Mouse (Mus musculus): ENCODE measurements around the gene Tbc1d5.

Tbc1d5 gene

GRCm38 (mm10) chr17:51104294-51104693 lies 74.9 kb downstream of the Tbc1d5 start:
- no peak for DNase-seq (ENCODE audit: low spot score in 2 of 2)

- DNase-seq (ENCODE audit: low spot score in 2 of 2), result no peak
These were observed 135.3 kb downstream of the Tbc1d5 start for GRCm38 (mm10) chr17:51043869-51044268.

DNA sequence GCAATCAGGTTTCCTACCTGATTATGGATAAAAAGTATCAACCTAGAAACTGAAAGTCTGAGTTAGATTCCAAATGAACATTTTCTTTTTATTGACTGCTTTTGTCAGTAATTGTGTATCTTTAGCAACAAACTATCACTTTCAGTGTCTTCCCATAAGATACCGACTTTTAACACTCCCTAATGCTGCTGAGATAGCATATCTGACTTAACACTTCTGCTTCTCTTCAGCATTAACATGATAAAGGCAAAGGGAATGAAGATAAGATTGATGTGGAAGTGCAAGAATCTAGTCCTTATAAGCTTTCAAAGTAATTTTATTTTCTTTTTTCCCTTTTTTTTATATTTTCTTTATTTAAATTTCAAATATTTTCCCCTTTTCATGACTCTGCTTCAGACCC lies 138.3 kb downstream of the Tbc1d5 start:
- no peak for DNase-seq (ENCODE audit: low spot score in 2 of 2)

- DNase-seq (ENCODE audit: low spot score in 2 of 2), result no peak
These were observed 155.9 kb downstream of the Tbc1d5 start for GRCm38 (mm10) chr17:51023227-51023626.

DNA sequence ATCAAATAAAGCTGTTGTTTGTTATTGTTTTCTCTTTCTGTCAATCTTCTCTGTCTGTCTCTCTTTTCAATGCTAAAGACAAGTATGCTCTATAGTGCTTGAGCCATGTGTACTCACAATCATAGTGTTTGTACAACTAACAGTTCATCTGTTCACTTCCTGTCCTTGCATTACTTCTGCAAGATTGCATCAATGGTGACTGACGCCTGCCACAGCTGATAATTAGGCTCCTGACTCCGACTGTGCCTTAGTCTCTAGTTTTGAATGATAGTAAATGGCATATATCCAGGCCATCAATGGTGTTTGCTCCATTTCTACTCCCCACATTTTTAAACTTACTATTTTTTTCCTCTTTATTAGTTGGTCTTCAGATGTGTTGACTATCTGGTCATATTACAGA lies 162.8 kb downstream of the Tbc1d5 start:
- DNase-seq (ENCODE audit: low spot score in 2 of 2), result no peak

- DNase-seq (ENCODE audit: low spot score in 2 of 2), result no peak
These were observed 165.2 kb downstream of the Tbc1d5 start for GRCm38 (mm10) chr17:51013908-51014307.

GRCm38 (mm10) chr17:51003179-51003578 lies 176.0 kb downstream of the Tbc1d5 start:
- DNase-seq (ENCODE audit: low spot score in 2 of 2), result no peak

GRCm38 (mm10) chr17:50998216-50998615 lies 180.9 kb downstream of the Tbc1d5 start:
- no peak for DNase-seq (ENCODE audit: low spot score in 2 of 2)

DNA sequence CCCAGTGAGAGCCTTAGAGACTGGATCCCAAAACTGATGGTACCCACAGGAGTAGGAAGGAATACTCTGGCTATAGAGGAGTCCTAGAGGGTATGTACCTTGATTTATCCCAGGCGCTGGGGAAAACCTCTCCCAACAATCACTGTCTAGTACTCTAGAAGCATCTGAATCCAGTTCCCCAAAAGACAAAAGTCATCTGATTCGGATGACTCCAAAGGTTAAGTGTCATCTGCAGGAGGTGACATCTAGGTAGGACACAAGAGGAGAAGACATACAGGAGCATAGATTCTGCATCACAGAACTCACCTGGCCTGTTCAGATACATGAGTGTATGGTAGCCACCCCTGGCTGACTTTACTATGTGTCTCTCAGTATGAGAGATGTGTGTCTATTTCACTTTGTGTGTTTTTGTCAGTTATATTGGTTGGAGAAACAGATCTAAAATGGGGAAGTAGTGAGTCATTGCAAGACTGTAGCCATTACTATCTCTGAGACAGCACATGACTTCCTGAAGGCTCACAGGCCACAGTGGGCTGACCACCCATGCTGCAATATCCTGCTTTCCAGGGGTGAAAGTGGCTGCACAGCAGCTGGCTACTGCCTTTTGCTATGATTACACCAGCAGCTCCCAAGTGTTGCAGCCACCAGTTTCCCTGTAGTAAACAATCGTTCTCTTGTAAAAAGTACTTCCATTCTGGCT lies 185.7 kb downstream of the Tbc1d5 start:
- no peak for DNase-seq (ENCODE audit: low spot score in 2 of 2)

DNA sequence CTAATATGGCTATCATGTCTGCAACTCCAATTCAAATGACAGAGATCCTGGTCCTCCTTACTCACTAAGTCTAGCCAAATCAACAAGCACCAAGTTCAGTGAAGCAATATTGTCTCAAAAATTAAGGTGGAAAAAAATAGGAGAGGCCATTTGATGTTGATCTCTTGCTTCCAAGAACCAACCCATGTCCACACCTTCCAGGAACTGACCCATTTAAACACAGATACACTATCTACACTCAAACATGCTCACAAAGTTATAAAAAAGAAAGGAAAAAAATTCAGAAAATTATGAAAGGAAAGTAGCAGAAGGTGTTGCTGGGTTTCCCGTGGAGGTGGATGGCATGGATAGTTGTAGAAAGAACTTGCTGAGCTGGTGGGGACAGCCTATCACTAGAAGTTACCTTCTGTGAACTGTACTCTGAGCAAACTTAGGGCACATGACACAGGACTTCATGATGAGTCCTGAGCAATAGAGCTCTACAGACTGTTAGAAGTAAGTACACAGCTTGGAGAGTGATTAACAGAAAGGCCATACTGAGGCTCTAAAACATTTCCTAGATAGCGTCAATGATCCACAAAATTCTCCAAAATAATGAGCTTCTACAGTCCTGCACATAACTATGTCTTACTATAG lies 188.3 kb downstream of the Tbc1d5 start:
- DNase-seq (ENCODE audit: low spot score in 2 of 2), result no peak

GRCm38 (mm10) chr17:50987935-50988334 lies 191.2 kb downstream of the Tbc1d5 start:
- no peak for DNase-seq (ENCODE audit: low spot score in 2 of 2)

GRCm38 (mm10) chr17:50981933-50982332 lies 197.2 kb downstream of the Tbc1d5 start:
- DNase-seq (ENCODE audit: low spot score in 2 of 2), result no peak

GRCm38 (mm10) chr17:50972142-50972541 lies 207.0 kb downstream of the Tbc1d5 start:
- DNase-seq (ENCODE audit: low spot score in 2 of 2), result no peak

- DNase-seq (ENCODE audit: low spot score in 2 of 2), result no peak
These were observed 213.0 kb downstream of the Tbc1d5 start for GRCm38 (mm10) chr17:50966147-50966546.

GRCm38 (mm10) chr17:50954313-50954712 lies 224.8 kb downstream of the Tbc1d5 start:
- DNase-seq (ENCODE audit: low spot score in 2 of 2), result no peak

DNA sequence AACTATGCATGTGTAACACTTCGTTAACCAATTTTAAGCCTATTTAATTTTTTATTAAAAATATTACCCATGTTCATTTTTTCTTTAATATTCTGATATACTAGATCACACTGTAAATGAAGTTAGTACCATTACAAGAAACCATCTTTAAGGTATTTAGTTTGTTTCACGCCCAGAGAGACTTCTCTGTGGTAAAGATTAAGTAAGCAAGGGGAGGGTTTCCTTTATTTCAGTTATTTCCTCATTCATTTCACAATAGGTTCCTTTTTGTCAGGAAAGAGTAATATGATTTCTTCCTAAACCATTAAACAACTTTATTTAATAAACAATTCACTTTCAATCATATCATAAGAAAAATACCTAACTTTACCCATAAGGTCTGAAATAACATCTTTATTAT lies 256.8 kb downstream of the Tbc1d5 start:
- no peak for DNase-seq (ENCODE audit: low spot score in 2 of 2)

DNA sequence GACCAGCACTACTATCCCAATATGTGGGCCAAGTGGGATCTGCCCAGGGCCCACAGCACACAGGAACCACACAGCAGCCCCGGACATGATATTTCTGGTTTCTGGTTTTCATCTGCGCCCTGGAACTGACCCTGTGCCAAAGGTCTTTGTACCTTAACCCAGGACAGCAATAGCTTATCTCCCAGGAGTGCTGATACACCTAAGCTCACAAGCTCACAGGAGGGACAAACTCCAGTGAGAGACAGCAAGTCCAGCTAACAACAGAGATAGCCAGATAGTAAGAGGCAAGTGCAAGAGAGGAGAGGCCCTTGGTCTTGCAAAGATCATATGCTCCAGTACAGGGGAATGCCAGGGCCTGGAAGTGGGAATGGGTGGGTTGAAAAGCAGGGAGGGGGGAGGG lies 263.9 kb downstream of the Tbc1d5 start:
- DNase-seq (ENCODE audit: low spot score in 2 of 2), result no peak

- DNase-seq (ENCODE audit: low spot score in 2 of 2), result no peak
These were observed 270.4 kb downstream of the Tbc1d5 start for GRCm38 (mm10) chr17:50908568-50909335.

GRCm38 (mm10) chr17:50908160-50908559 lies 271.0 kb downstream of the Tbc1d5 start:
- no peak for DNase-seq (ENCODE audit: low spot score in 2 of 2)

DNA sequence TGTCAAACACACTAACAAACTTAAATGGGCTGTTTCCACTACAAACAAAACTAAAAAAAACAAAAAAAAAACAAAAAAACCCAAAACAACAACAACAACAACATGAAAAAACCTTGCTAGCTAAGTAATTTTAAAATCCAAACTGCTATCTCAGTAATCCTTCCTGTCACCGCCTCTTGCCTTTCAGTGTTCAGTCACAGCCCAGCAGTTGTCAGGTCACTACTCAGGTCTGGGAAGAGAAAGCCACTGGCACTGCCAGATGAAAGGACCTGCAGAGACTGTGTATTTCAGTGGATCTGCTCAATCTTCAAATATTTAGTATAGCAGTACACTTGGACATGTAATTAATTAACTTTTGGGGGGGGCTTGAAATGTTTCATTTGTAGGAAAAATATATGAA lies 272.5 kb downstream of the Tbc1d5 start:
- DNase-seq (ENCODE audit: low spot score in 2 of 2), result no peak

- DNase-seq (ENCODE audit: low spot score in 2 of 2), result no peak
These were observed 274.7 kb downstream of the Tbc1d5 start for GRCm38 (mm10) chr17:50904463-50904862.

GRCm38 (mm10) chr17:50897867-50898266 lies 281.3 kb downstream of the Tbc1d5 start:
- no peak for DNase-seq (ENCODE audit: low spot score in 2 of 2)

DNA sequence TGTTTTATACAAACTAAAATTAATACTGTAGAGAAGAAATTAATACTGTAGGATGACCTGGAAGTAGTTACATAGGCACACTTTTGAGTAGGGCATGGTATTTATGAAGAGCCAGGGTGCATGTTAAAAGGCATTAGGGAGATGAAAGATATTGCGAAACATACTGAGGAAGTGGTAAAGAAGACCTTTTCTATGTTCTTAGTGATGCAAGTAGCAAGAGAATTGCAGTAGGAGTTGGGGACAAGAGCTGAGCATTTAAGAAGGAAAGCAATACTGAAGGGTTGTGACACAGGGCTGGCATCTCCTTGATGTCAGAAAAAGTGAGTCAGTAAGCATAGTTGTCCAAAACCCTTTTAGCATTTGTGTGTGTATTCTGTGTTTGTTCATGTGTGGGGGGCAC lies 289.7 kb downstream of the Tbc1d5 start:
- DNase-seq (ENCODE audit: low spot score in 2 of 2), result no peak

Data from frontal cortex, postnatal 14 days (tissue).